Mouse (Mus musculus) kidney, adult 2 months (tissue): Measurements from ENCODE around the gene Cyp8b1.

Source experiments
- CTCF ChIP-seq: fragments of 200-500 bp; conservative IDR thresholded peaks from 2 replicates; pipeline ENCODE4 v1.5.1; 2011; ENCODE audit warnings: low read depth, mild to moderate bottlenecking, control low read depth, low read length, moderate library complexity, mixed read lengths; ENCODE audit not compliant: insufficient read depth, insufficient read length
- POLR2A ChIP-seq: fragments of 200-500 bp; IDR thresholded peaks from one replicate; pipeline ENCODE4 v1.6.1; 2011; ENCODE audit warnings: low read depth, low read length, control low read depth

DNA sequence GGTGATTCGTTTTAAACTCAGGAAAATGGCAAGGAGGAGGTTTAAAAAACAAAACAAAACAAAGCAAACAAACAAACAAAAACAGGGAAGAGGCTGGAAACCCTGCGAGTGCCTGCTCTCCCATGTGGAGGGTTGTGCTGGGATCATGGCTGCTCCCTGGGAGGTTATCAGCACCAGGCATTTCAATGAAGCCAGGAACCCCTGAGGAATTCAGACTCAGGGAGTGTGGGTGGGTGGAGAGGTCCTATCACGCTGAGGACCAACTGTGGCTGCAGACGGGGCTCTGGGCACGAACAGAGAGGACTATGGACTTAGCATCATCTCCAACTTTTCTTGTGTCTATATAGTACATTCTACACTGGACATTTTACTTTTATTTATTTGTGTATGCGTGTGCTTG, 16.8 kb downstream of the Cyp8b1 start:
- TF ChIP-seq CTCF (no peak), POLR2A (no peak)
